Mouse (Mus musculus): Measurements from ENCODE around the gene Gigyf2. TPM values are rescaled to one million over a fixed set of nuclear protein-coding genes. Genes with fewer than 3 reads are reported as not detected.
"Not testable (repeated sequence)": the region's sequence is repeated elsewhere in the genome, so short reads cannot be mapped to it uniquely, and the experiment has no call there.

The Gigyf2 gene
- total RNA-seq, 4 experiments from 2014 or later, result 38.0 to 48.5 (median 40.4) TPM

- peak; percentile 28 for DNase-seq (ENCODE audit: low spot score)
Observed at GRCm38 (mm10) chr1:87447183-87448104, 120.6 kb downstream of the Gigyf2 start.

DNA sequence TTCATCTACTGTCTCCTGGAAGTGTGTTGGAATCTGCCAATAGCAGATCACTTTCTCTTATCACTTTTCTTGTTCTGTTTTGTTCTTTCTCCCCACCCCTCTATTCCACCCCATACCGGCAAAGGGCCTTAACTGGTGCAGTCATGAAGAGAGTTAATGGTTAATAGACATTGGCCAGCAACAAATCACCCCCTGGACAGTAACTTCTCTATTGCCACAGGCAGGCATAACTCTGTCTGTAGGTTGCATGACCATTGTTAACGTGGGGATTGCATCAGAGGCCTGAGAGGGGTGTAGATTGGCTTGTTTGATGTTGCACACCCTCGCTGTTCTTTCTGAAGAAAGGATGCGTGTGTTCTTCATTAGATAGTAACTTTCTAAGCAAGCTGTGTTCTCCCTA is 122.6 kb downstream of the Gigyf2 start:
- DNase-seq (ENCODE audit: low spot score), result no peak

- no peak for DNase-seq (ENCODE audit: low spot score)
Observed at GRCm38 (mm10) chr1:87456425-87456824, 129.6 kb downstream of the Gigyf2 start.

- no peak for DNase-seq (ENCODE audit: low spot score)
Observed at GRCm38 (mm10) chr1:87458045-87458444, 131.2 kb downstream of the Gigyf2 start.

GRCm38 (mm10) chr1:87459856-87460255 is 133.1 kb downstream of the Gigyf2 start:
- DNase-seq (ENCODE audit: low spot score), result not testable (repeated sequence)

GRCm38 (mm10) chr1:87467469-87467868 is 140.7 kb downstream of the Gigyf2 start:
- no peak for DNase-seq (ENCODE audit: low spot score)

- DNase-seq (ENCODE audit: low spot score), result no peak
Observed at GRCm38 (mm10) chr1:87468321-87468720, 141.5 kb downstream of the Gigyf2 start.

GRCm38 (mm10) chr1:87469971-87470370 is 143.2 kb downstream of the Gigyf2 start, which contains the start of gene Snorc:
Gene Snorc (plus strand): TSS chr1:87470271.
- not testable (repeated sequence) for DNase-seq (ENCODE audit: low spot score)

GRCm38 (mm10) chr1:87471914-87472313 is 145.1 kb downstream of the Gigyf2 start:
- DNase-seq (ENCODE audit: low spot score), result no peak

DNA sequence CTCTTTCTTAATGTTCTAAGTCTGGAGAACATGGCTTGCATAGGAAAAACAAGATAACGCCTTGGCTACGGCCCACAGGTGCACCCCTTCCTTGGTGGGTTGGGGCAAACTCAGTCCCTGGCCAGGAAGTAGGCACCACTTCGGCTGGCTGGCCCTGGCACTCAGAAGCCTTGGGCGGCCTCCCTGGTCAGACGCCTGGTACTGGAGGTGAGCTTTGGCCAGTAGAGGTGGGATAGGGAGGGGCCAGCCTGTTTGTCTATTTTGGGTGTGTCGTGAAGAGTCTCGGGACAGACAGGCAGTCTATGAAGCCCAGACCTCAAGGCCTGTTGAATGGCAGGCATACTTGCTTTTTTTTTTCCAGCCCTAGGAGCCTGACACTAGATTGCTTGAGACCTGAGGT is 145.8 kb downstream of the Gigyf2 start:
- no peak for DNase-seq (ENCODE audit: low spot score)

GRCm38 (mm10) chr1:87475076-87475895 is 148.5 kb downstream of the Gigyf2 start:
- DNase-seq (ENCODE audit: low spot score), result no peak

- no peak for DNase-seq (ENCODE audit: low spot score)
Observed at GRCm38 (mm10) chr1:87482546-87482945, 155.7 kb downstream of the Gigyf2 start.

DNA sequence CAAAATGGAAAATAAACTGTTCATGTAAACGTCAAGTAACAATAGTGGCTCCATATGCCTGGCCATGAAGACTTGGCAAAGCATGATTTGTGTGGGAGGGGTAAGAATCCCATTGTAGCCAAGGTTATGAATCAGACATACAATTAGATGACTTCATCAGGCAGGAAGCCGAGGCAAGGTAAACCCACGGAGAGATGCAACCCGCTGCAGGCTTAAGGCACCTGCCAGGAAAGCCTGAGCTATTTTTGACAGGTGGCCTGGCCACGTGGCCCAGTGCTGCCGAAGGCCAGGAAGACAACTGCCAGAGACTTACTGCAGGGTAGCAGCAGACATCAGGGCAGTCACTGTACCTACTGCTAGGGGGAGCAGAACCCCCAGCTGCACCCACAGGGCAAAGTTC is 159.6 kb downstream of the Gigyf2 start:
- no peak for DNase-seq (ENCODE audit: low spot score)

DNA sequence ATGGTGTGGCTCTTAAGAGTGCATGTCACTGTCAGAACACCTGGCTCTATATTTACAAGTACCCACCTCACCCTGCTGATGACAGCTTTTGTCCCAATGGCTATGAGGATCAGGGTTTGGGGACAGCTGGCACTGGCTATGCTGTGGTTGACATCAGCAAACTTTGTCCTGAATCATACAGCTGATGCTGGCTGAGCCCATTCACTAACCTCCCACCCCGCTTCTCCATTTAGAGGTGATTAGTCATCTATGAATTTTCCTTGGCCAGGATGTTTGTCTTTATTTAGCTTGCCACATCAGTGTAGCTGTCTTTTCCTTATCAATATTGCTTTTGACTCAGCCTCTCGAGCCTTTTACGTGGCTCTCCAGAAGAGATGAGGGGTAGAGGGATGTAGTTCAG is 165.5 kb downstream of the Gigyf2 start:
- DNase-seq (ENCODE audit: low spot score), result no peak

GRCm38 (mm10) chr1:87493542-87493941 is 166.7 kb downstream of the Gigyf2 start:
- DNase-seq (ENCODE audit: low spot score), result no peak

Other genes with a start within 250 kb of the Gigyf2 start
- not detected for gene Alppl2, start 237.1 kb upstream of the Gigyf2 start, total RNA-seq (2022)
- not detected for gene Alpi, start 225.4 kb upstream of the Gigyf2 start, total RNA-seq (2022)
- gene Akp3, start 202.0 kb upstream of the Gigyf2 start, total RNA-seq (2022), result not detected
- gene Ecel1, start 170.5 kb upstream of the Gigyf2 start, total RNA-seq (2022), result not detected
- gene Prss56, start 143.7 kb upstream of the Gigyf2 start, total RNA-seq (2022), result not detected
- not detected for gene Chrnd, start 136.4 kb upstream of the Gigyf2 start, total RNA-seq (2022)
- not detected for gene Chrng, start 122.3 kb upstream of the Gigyf2 start, total RNA-seq (2022)
- gene Eif4e2, start 113.1 kb upstream of the Gigyf2 start, total RNA-seq (2022), result 10 to 100 TPM; 44.0 to 56.1 (median 49.0) TPM
- 1 to 10 TPM; 3.3 to 7.2 (median 4.5) TPM for gene Efhd1, start 62.6 kb upstream of the Gigyf2 start, total RNA-seq (2022)
- gene Kcnj13, start 67.7 kb downstream of the Gigyf2 start, total RNA-seq (2022), result not detected
- gene Snorc, start 143.3 kb downstream of the Gigyf2 start, total RNA-seq (2022), result not detected
- not detected for gene Neu2, start 182.9 kb downstream of the Gigyf2 start, total RNA-seq (2022)
- under 1 TPM; 0.46 to 0.59 (median 0.54) TPM for gene Ngef, start 246.9 kb downstream of the Gigyf2 start, total RNA-seq (2022)